Mouse (Mus musculus) 416B (cell line): Measurements from ENCODE around the gene Ttll4.

Experiments used
- DNase-seq: peaks from one replicate; pipeline ENCODE4 v3.0.0; 2011; ENCODE audit warnings: low read depth

The Ttll4 gene

GRCm38 (mm10) chr1:74752833-74753232 lies 91.3 kb downstream of the Ttll4 start:
- no peak for DNase-seq
